Comparison of ENCODE assay signal across 14 mouse cellular contexts in the genomic region with DNA sequence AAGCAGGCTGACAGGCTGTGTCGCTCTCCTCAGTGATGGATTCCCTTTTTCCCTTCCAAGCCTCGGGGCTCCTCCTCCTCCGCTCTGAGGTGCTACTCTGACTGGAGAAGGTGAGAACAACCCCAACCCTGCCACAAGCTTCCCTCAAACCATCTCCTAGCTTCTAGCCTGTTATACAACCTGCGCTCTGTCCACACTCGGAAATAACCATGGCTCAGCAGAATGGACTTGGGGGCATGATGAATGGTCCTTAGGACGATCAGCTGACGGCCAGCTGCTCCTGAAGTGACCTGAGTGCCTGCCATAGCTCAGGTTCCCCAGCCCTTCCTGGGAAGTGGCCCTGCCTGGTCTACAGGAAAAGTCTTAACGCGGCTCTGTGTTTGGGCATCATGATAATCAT. TPM values are rescaled to one million over a fixed set of nuclear protein-coding genes. Genes with fewer than 3 reads are reported as not detected.
DNase-seq lines count a peak whose midpoint lies in the region; ATAC-seq and TF ChIP-seq lines count a peak whose summit lies in the region.
"Had no signal": no experiment of that assay in that cellular context is flagged by ENCODE, and none has a peak within 500 bp of the region (broad histone marks: within the 10 kb centered on the region; RNA-seq: fewer than 3 reads in every experiment).

No protein-coding gene starts in this region.

- H3K36me3 ChIP-seq in heart, embryonic 11.5 days (ENCODE audit: control insufficient read depth, insufficient read depth, low read length) = no peaks in the 10 kb centered on the region
- H3K36me3 ChIP-seq in kidney, postnatal 0 days (ENCODE audit: insufficient read depth, low read length) = no peaks in the 10 kb centered on the region
- H3K36me3 ChIP-seq: forebrain, embryonic 12.5 days; midbrain, embryonic 13.5 days had no signal

- H3K9me3 ChIP-seq in heart, embryonic 11.5 days (replicated peaks; ENCODE audit: control insufficient read depth, low read length) = no peaks in the 10 kb centered on the region
- H3K9me3 ChIP-seq in kidney, postnatal 0 days (replicated peaks; ENCODE audit: low read length) = no peaks in the 10 kb centered on the region
- H3K9me3 ChIP-seq: forebrain, embryonic 12.5 days; midbrain, embryonic 13.5 days had no signal

- no peak for DNase-seq in heart, adult 9 months (ENCODE audit: low spot score in 2 of 2)
- no peak for DNase-seq in kidney, postnatal 0 days (ENCODE audit: low spot score)
- DNase-seq in kidney, postnatal 10 days = no peak
- peak; percentile 20 for DNase-seq in induced T-regulatory cell, adult 2 months (ENCODE audit: low read depth)
- DNase-seq in skeletal muscle tissue, adult 2 months (ENCODE audit: low read depth, low spot score) = peak; percentile 97
- DNase-seq in liver = no peak
- DNase-seq: lung, postnatal 10 days; right cerebral cortex, postnatal 25 days; thymus, postnatal 14 days had no signal

- no peak for ATAC-seq in heart, embryonic 11.5 days (replicated peaks; ENCODE audit: insufficient number of reproducible peaks, low FRiP score, low TSS enrichment)
- no peak for ATAC-seq in kidney, postnatal 0 days (replicated peaks; ENCODE audit: low FRiP score, low read depth)
- ATAC-seq: activated CD4-positive, CD25-positive, alpha-beta regulatory T cell, adult 4 months; midbrain, embryonic 13.5 days had no signal

- peaks cover 21% of the 10 kb centered on the region for H3K4me1 ChIP-seq in heart, embryonic 11.5 days (ENCODE audit: control insufficient read depth, insufficient read depth, low read length)
- H3K4me1 ChIP-seq in kidney, postnatal 0 days (replicated peaks; ENCODE audit: insufficient read depth, low read length) = peaks cover 10% of the 10 kb centered on the region; the same call in 1 of the 2 replicates

- TF ChIP-seq CTCF in kidney, postnatal 0 days (IDR thresholded peaks at IDR 0.05; ENCODE audit: low read depth) = no peak

- peak overlapping the region; percentile 97 for H3K27ac ChIP-seq in heart, embryonic 11.5 days (ENCODE audit: low read depth, low read length)
- H3K27ac ChIP-seq in kidney, postnatal 0 days = peak overlapping the region; percentile 43; the same call in 1 of the 2 replicates
- H3K27ac ChIP-seq: forebrain, embryonic 12.5 days; midbrain, embryonic 13.5 days had no signal

- peak overlapping the region; percentile 61 for H3K4me2 ChIP-seq in heart, embryonic 11.5 days
- H3K4me2 ChIP-seq in kidney, postnatal 0 days (ENCODE audit: low read length) = no peak overlapping the region
- H3K4me2 ChIP-seq: forebrain, embryonic 12.5 days had no signal

- peak overlapping the region; percentile 70 for H3K9ac ChIP-seq in heart, embryonic 11.5 days (ENCODE audit: low read depth, low read length)
- no peak overlapping the region for H3K9ac ChIP-seq in kidney, postnatal 0 days (ENCODE audit: low read depth, low read length)
- H3K9ac ChIP-seq: forebrain, embryonic 12.5 days had no signal

- 0 out of 2 replicates have a peak, but pooled peaks cover 4% of the 10 kb centered on the region for H3K27me3 ChIP-seq in heart, embryonic 11.5 days (ENCODE audit: control insufficient read depth, insufficient read depth, low read length)
- no peaks in the 10 kb centered on the region for H3K27me3 ChIP-seq in kidney, postnatal 0 days (ENCODE audit: insufficient read depth, low read length)

- H3K4me3 ChIP-seq in heart, embryonic 11.5 days (ENCODE audit: low read depth, low read length) = no peak overlapping the region
- H3K4me3 ChIP-seq in kidney, postnatal 0 days (replicated peaks; ENCODE audit: low read depth, low read length) = no peak overlapping the region
- H3K4me3 ChIP-seq: forebrain, embryonic 12.5 days; midbrain, embryonic 13.5 days had no signal

- WGBS in heart, embryonic 11.5 days (ENCODE audit: insufficient replicate concordance) = 55% methylated on average over 9 of the region's 9 CpGs
- 53% methylated on average over 9 of the region's 9 CpGs for WGBS in kidney, postnatal 0 days

RNA-seq across cellular contexts. Expression of gene Nr4a1, which starts 12.2 kb away (rescaled TPM):
- 7.5 and 8.1 TPM in 2 replicates for polyA plus RNA-seq in heart, embryonic 11.5 days (2014; fragmentation: Nextera tagmentation; extraction: Ambion mirVana)
- 8.6 and 9.5 TPM in 2 replicates for polyA plus RNA-seq in kidney, postnatal 0 days (2015; fragmentation: Nextera tagmentation; extraction: Ambion mirVana)

RNA-seq across cellular contexts. Expression of gene Grasp, which starts 17.9 kb away (rescaled TPM):
- 4.1 TPM in 2 replicates for polyA plus RNA-seq in heart, embryonic 11.5 days (2014; fragmentation: Nextera tagmentation; extraction: Ambion mirVana)
- polyA plus RNA-seq in kidney, postnatal 0 days (2015; fragmentation: Nextera tagmentation; extraction: Ambion mirVana) = 3.7 and 4.0 TPM in 2 replicates
- polyA plus RNA-seq: activated CD4-positive, CD25-positive, alpha-beta regulatory T cell, adult 4 months had no signal

RNA-seq across cellular contexts. Expression of gene Atg101, which starts 42.2 kb away (rescaled TPM):
- polyA plus RNA-seq in heart, embryonic 11.5 days (2014; fragmentation: Nextera tagmentation; extraction: Ambion mirVana) = 49.4 and 50.1 TPM in 2 replicates
- polyA plus RNA-seq in kidney, postnatal 0 days (2015; fragmentation: Nextera tagmentation; extraction: Ambion mirVana) = 77.1 and 79.5 TPM in 2 replicates

RNA-seq across cellular contexts. Expression of gene 6030408B16Rik, which starts 51.2 kb away (rescaled TPM):
- polyA plus RNA-seq in heart, embryonic 11.5 days (2014; fragmentation: Nextera tagmentation; extraction: Ambion mirVana) = 1.3 and 2.2 TPM in 2 replicates
- 23.3 and 24.5 TPM in 2 replicates for polyA plus RNA-seq in kidney, postnatal 0 days (2015; fragmentation: Nextera tagmentation; extraction: Ambion mirVana)
- polyA plus RNA-seq: liver, adult 2 months had no signal

Comparison
In these comparisons a context has a peak if more than half of its experiments do, and no peak if none do; other contexts are left out.
1. DNase-seq: peak in induced T-regulatory cell, adult 2 months (single experiment) and skeletal muscle tissue, adult 2 months (single experiment); none in heart, adult 9 months (0 of 2), kidney, postnatal 0 days (single experiment), kidney, postnatal 10 days (single experiment) and liver (single experiment).